Mouse (Mus musculus) testis, adult 2 months (tissue): ENCODE results near the gene Slc12a9. TPM values are rescaled to one million over a fixed set of nuclear protein-coding genes. Genes with fewer than 3 reads are reported as not detected.

Experiments used
- H3K27ac ChIP-seq: fragments of 200-500 bp; 2 replicates; pipeline ENCODE4 v1.5.1; 2012; ENCODE audit warnings: low read depth, low read length; ENCODE audit not compliant: control insufficient read depth, insufficient read depth
- H3K27me3 ChIP-seq: fragments of 200-500 bp; 2 replicates; pipeline ENCODE4 v1.6.1; 2012; ENCODE audit warnings: mild to moderate bottlenecking, low read length, moderate library complexity; ENCODE audit not compliant: control insufficient read depth, insufficient read depth
- H3K36me3 ChIP-seq: fragments of 200-500 bp; 2 replicates; pipeline ENCODE4 v1.6.1; 2012; ENCODE audit warnings: mild to moderate bottlenecking, low read length; ENCODE audit not compliant: control insufficient read depth, insufficient read depth
- H3K4me1 ChIP-seq: fragments of 200-500 bp; 2 replicates; pipeline ENCODE4 v1.6.1; 2012; ENCODE audit warnings: low read length; ENCODE audit not compliant: control insufficient read depth, insufficient read depth
- H3K4me3 ChIP-seq: fragments of 200-500 bp; 2 replicates; pipeline ENCODE4 v1.5.1; 2012; ENCODE audit warnings: low read depth, mild to moderate bottlenecking, low read length, moderate library complexity, mixed read lengths; ENCODE audit not compliant: control insufficient read depth
- CTCF ChIP-seq: fragments of 200-500 bp; IDR thresholded peaks from 2 replicates; pipeline ENCODE4 v1.5.1; 2012; ENCODE audit warnings: low read depth, mild to moderate bottlenecking, inconsistent platforms, low read length, moderate library complexity; ENCODE audit not compliant: control insufficient read depth, insufficient read depth, insufficient replicate concordance
- POLR2A ChIP-seq: fragments of 200-500 bp; IDR thresholded peaks from 2 replicates; pipeline ENCODE4 v1.6.1; 2012; ENCODE audit warnings: low read depth, mild to moderate bottlenecking, inconsistent platforms, low read length, moderate library complexity; ENCODE audit not compliant: control insufficient read depth
- polyA plus RNA-seq: library from polyadenylated mRNA; depleted of rRNA; stranded (reverse); fragments of >200 nt; gene quantifications from 2 replicates; pipeline ENCODE4 v1.2.3, GENCODE M21; 2012

Gene Slc12a9
- polyA plus RNA-seq, 1 experiment, result 3.6 TPM

GRCm38 (mm10) chr5:137345821-137346220, 12.4 kb upstream of the Slc12a9 start:
- Histone ChIP-seq H3K36me3 (no peaks in the 10 kb centered on the region), H3K27ac (no peak overlapping the region), H3K4me1 (peaks cover 2% of the 10 kb centered on the region; the same call in 1 of the 2 replicates), H3K27me3 (no peaks in the 10 kb centered on the region), H3K4me3 (no peak overlapping the region)
- no peak for TF ChIP-seq CTCF
- TF ChIP-seq POLR2A, result no peak

- TF ChIP-seq CTCF (no peak), POLR2A (no peak)
- Histone ChIP-seq H3K27ac (no peak overlapping the region), H3K36me3 (no peaks in the 10 kb centered on the region), H3K4me1 (peaks cover 10% of the 10 kb centered on the region), H3K27me3 (no peaks in the 10 kb centered on the region), H3K4me3 (no peak overlapping the region)
These were observed 10.5 kb upstream of the Slc12a9 start for GRCm38 (mm10) chr5:137343869-137344268.

GRCm38 (mm10) chr5:137343412-137343811, 10.0 kb upstream of the Slc12a9 start:
- TF ChIP-seq POLR2A (no peak), CTCF (no peak)
- H3K27ac ChIP-seq, result no peak overlapping the region
- no peaks in the 10 kb centered on the region for H3K36me3 ChIP-seq
- peaks cover 13% of the 10 kb centered on the region for H3K4me1 ChIP-seq
- no peaks in the 10 kb centered on the region for H3K27me3 ChIP-seq
- H3K4me3 ChIP-seq, result no peak overlapping the region

- TF ChIP-seq CTCF (no peak), POLR2A (no peak)
- H3K27ac ChIP-seq, result no peak overlapping the region
These were observed 9.1 kb upstream of the Slc12a9 start for GRCm38 (mm10) chr5:137342407-137343012.

GRCm38 (mm10) chr5:137340222-137340621, 6.8 kb upstream of the Slc12a9 start:
- Histone ChIP-seq H3K36me3 (no peaks in the 10 kb centered on the region), H3K27me3 (no peaks in the 10 kb centered on the region), H3K27ac (no peak overlapping the region), H3K4me1 (peaks cover 13% of the 10 kb centered on the region), H3K4me3 (no peak overlapping the region)
- TF ChIP-seq POLR2A, result no peak
- no peak for TF ChIP-seq CTCF

More at GRCm38 (mm10) chr5:137342407-137343012, 9.1 kb upstream of the Slc12a9 start:
- Histone ChIP-seq H3K4me3 (no peak overlapping the region), H3K4me1 (peaks cover 13% of the 10 kb centered on the region), H3K27me3 (no peaks in the 10 kb centered on the region), H3K36me3 (no peaks in the 10 kb centered on the region)

- Histone ChIP-seq H3K27me3 (no peaks in the 10 kb centered on the region), H3K4me3 (no peak overlapping the region), H3K4me1 (peaks cover 13% of the 10 kb centered on the region), H3K27ac (no peak overlapping the region), H3K36me3 (no peaks in the 10 kb centered on the region)
- TF ChIP-seq CTCF, result no peak
- no peak for TF ChIP-seq POLR2A
These were observed 6.0 kb upstream of the Slc12a9 start for GRCm38 (mm10) chr5:137339290-137339979.

- Histone ChIP-seq H3K36me3 (no peaks in the 10 kb centered on the region), H3K27me3 (no peaks in the 10 kb centered on the region), H3K27ac (peak overlapping the region; percentile 72), H3K4me1 (peaks cover 13% of the 10 kb centered on the region), H3K4me3 (peak overlapping the region; percentile 82)
- TF ChIP-seq CTCF (no peak), POLR2A (no peak)
These were observed 5.4 kb upstream of the Slc12a9 start for GRCm38 (mm10) chr5:137338663-137339289.

GRCm38 (mm10) chr5:137338256-137338655, 4.9 kb upstream of the Slc12a9 start:
- H3K27ac ChIP-seq, result peak overlapping the region; percentile 72
- peaks cover 13% of the 10 kb centered on the region for H3K4me1 ChIP-seq
- TF ChIP-seq CTCF, result no peak
- peak; percentile 57; the same call in 1 of the 2 replicates for TF ChIP-seq POLR2A
- H3K4me3 ChIP-seq, result peak overlapping the region; percentile 82
- no peaks in the 10 kb centered on the region for H3K27me3 ChIP-seq
- no peaks in the 10 kb centered on the region for H3K36me3 ChIP-seq
